In genomic region chr2:32325342-32325741, GRCm38 (mm10) we compare ENCODE assay signal across 12 mouse cellular contexts. TPM values are rescaled to one million over a fixed set of nuclear protein-coding genes. Genes with fewer than 3 reads are reported as not detected.
DNase-seq lines count a peak whose midpoint lies in the region; ATAC-seq lines count a peak whose summit lies in the region.
"Had no signal": no experiment of that assay in that cellular context is flagged by ENCODE, and none has a peak within 500 bp of the region (broad histone marks: within the 10 kb centered on the region; RNA-seq: fewer than 3 reads in every experiment).

No protein-coding gene starts in this region.

- H3K4me1 ChIP-seq in kidney, embryonic 15.5 days = peaks cover 14% of the 10 kb centered on the region
- no peaks in the 10 kb centered on the region for H3K4me1 ChIP-seq in brown adipose tissue, adult 24 weeks (ENCODE audit: control insufficient read depth, insufficient read depth, insufficient read length, low read length)
- peaks cover 15% of the 10 kb centered on the region for H3K4me1 ChIP-seq in lung, embryonic 16.5 days (replicated peaks; ENCODE audit: control insufficient read depth, insufficient read depth, low read length)
- peaks cover 13% of the 10 kb centered on the region for H3K4me1 ChIP-seq in forebrain, embryonic 16.5 days (replicated peaks; ENCODE audit: control insufficient read depth, insufficient read depth, low read length)

- no peaks in the 10 kb centered on the region for H3K36me3 ChIP-seq in kidney, embryonic 15.5 days
- no peaks in the 10 kb centered on the region for H3K36me3 ChIP-seq in lung, embryonic 16.5 days (ENCODE audit: control insufficient read depth, insufficient read depth, low read length)
- H3K36me3 ChIP-seq in forebrain, embryonic 16.5 days (ENCODE audit: control insufficient read depth, insufficient read depth) = no peaks in the 10 kb centered on the region
- H3K36me3 ChIP-seq: forebrain, embryonic 15.5 days; heart, embryonic 15.5 days; neural tube, embryonic 12.5 days had no signal

- no peak overlapping the region for H3K4me2 ChIP-seq in kidney, embryonic 15.5 days
- no peak overlapping the region for H3K4me2 ChIP-seq in lung, embryonic 16.5 days (ENCODE audit: low read depth, low read length)
- no peak overlapping the region for H3K4me2 ChIP-seq in forebrain, embryonic 16.5 days (ENCODE audit: low read length)
- H3K4me2 ChIP-seq: forebrain, embryonic 15.5 days; heart, embryonic 15.5 days; neural tube, embryonic 12.5 days had no signal

- WGBS in kidney, embryonic 15.5 days = 37% methylated on average over 7 of the region's 7 CpGs
- 29% methylated on average over 7 of the region's 7 CpGs for WGBS in lung, embryonic 16.5 days
- 71% methylated on average over 7 of the region's 7 CpGs for WGBS in forebrain, embryonic 16.5 days

- no peaks in the 10 kb centered on the region for H3K27me3 ChIP-seq in kidney, embryonic 15.5 days
- no peaks in the 10 kb centered on the region for H3K27me3 ChIP-seq in lung, embryonic 16.5 days (ENCODE audit: control insufficient read depth, insufficient read depth, low read depth, low read length)
- H3K27me3 ChIP-seq in forebrain, embryonic 16.5 days (replicated peaks; ENCODE audit: control insufficient read depth, insufficient read depth, low read length) = no peaks in the 10 kb centered on the region
- H3K27me3 ChIP-seq: forebrain, embryonic 15.5 days; heart, embryonic 15.5 days; neural tube, embryonic 12.5 days had no signal

- DNase-seq in kidney, postnatal 25 days = no peak
- peak; percentile 62 for DNase-seq in Muller cell, postnatal 12 days (ENCODE audit: inconsistent ontology term)
- no peak for DNase-seq in cerebellum, postnatal 4 days (ENCODE audit: low spot score in 2 of 2)
- DNase-seq: liver had no signal

- no peak overlapping the region for H3K4me3 ChIP-seq in kidney, embryonic 15.5 days (replicated peaks)
- H3K4me3 ChIP-seq in brown adipose tissue, adult 24 weeks (ENCODE audit: insufficient read depth, low read depth, low read length) = no peak overlapping the region
- no peak overlapping the region for H3K4me3 ChIP-seq in lung, embryonic 16.5 days (ENCODE audit: low read length)
- no peak overlapping the region for H3K4me3 ChIP-seq in forebrain, embryonic 16.5 days (replicated peaks; ENCODE audit: low read length)
- H3K4me3 ChIP-seq: forebrain, embryonic 15.5 days; heart, embryonic 15.5 days; neural tube, embryonic 12.5 days had no signal

- no peaks in the 10 kb centered on the region for H3K9me3 ChIP-seq in kidney, embryonic 15.5 days (replicated peaks)
- H3K9me3 ChIP-seq in lung, embryonic 16.5 days (ENCODE audit: control insufficient read depth, low read length) = no peaks in the 10 kb centered on the region
- H3K9me3 ChIP-seq in forebrain, embryonic 16.5 days (ENCODE audit: control insufficient read depth, low read length) = no peaks in the 10 kb centered on the region
- H3K9me3 ChIP-seq: forebrain, embryonic 15.5 days; heart, embryonic 15.5 days; neural tube, embryonic 12.5 days had no signal

- peak overlapping the region; percentile 15; the same call in 1 of the 2 replicates for H3K27ac ChIP-seq in kidney, embryonic 15.5 days
- peak overlapping the region; percentile 63; the same call in 1 of the 2 replicates for H3K27ac ChIP-seq in brown adipose tissue, adult 24 weeks (replicated peaks; ENCODE audit: low read depth, low read length)
- 0 out of 2 replicates have a peak overlapping the region, but pooled peaks have one; percentile 24 for H3K27ac ChIP-seq in lung, embryonic 16.5 days (ENCODE audit: low read length)
- H3K27ac ChIP-seq in forebrain, embryonic 16.5 days (ENCODE audit: low read length) = no peak overlapping the region
- H3K27ac ChIP-seq: forebrain, embryonic 15.5 days; heart, embryonic 15.5 days; neural tube, embryonic 12.5 days had no signal

- no peak for ATAC-seq in kidney, embryonic 15.5 days (replicated peaks; ENCODE audit: low FRiP score)
- peak; percentile 29 for ATAC-seq in lung, embryonic 16.5 days (ENCODE audit: low read depth)
- ATAC-seq in forebrain, embryonic 16.5 days = no peak
- ATAC-seq: forebrain, embryonic 15.5 days; inflammation-experienced regulatory T-cells, adult 6 months had no signal

- no peak overlapping the region for H3K9ac ChIP-seq in kidney, embryonic 15.5 days
- no peak overlapping the region for H3K9ac ChIP-seq in lung, embryonic 16.5 days (ENCODE audit: low read length)
- no peak overlapping the region for H3K9ac ChIP-seq in forebrain, embryonic 16.5 days (replicated peaks; ENCODE audit: low read depth, low read length)
- H3K9ac ChIP-seq: forebrain, embryonic 15.5 days; heart, embryonic 15.5 days; neural tube, embryonic 12.5 days had no signal

RNA-seq across cellular contexts. Expression of gene Ciz1, which starts 26.8 kb away (rescaled TPM):
- 48.7 and 56.6 TPM in 2 replicates for polyA plus RNA-seq in kidney, embryonic 15.5 days (2015; fragmentation: Nextera tagmentation; extraction: Ambion mirVana)
- polyA plus RNA-seq in brown adipose tissue, adult 24 weeks (2012; ENCODE audit: insufficient read depth, insufficient read length, missing spikeins) = 18.7 and 22.4 TPM in 2 replicates
- 46.1 and 50.7 TPM in 2 replicates for polyA plus RNA-seq in lung, embryonic 16.5 days (2015; fragmentation: Nextera tagmentation; extraction: Ambion mirVana)
- 64.3 and 64.6 TPM in 2 replicates for polyA plus RNA-seq in forebrain, embryonic 16.5 days (2015; fragmentation: Nextera tagmentation; extraction: Ambion mirVana)

RNA-seq across cellular contexts. Expression of gene Dnm1, which starts 27.8 kb away (rescaled TPM):
- 6.3 and 7.9 TPM in 2 replicates for polyA plus RNA-seq in kidney, embryonic 15.5 days (2015; fragmentation: Nextera tagmentation; extraction: Ambion mirVana)
- 2.6 and 7.4 TPM in 2 replicates for polyA plus RNA-seq in brown adipose tissue, adult 24 weeks (2012; ENCODE audit: insufficient read depth, insufficient read length, missing spikeins)
- polyA plus RNA-seq in lung, embryonic 16.5 days (2015; fragmentation: Nextera tagmentation; extraction: Ambion mirVana) = 5.7 and 5.9 TPM in 2 replicates
- 26.9 and 38.4 TPM in 2 replicates for polyA plus RNA-seq in forebrain, embryonic 16.5 days (2015; fragmentation: Nextera tagmentation; extraction: Ambion mirVana)
- polyA plus RNA-seq: inflammation-experienced regulatory T-cells, adult 6 months had no signal

RNA-seq across cellular contexts. Expression of gene Swi5, which starts 37.5 kb away (rescaled TPM):
- polyA plus RNA-seq in kidney, embryonic 15.5 days (2015; fragmentation: Nextera tagmentation; extraction: Ambion mirVana) = 419 and 447 TPM in 2 replicates
- polyA plus RNA-seq in brown adipose tissue, adult 24 weeks (2012; ENCODE audit: insufficient read depth, insufficient read length, missing spikeins) = 679 and 786 TPM in 2 replicates
- 396 and 415 TPM in 2 replicates for polyA plus RNA-seq in lung, embryonic 16.5 days (2015; fragmentation: Nextera tagmentation; extraction: Ambion mirVana)
- 362 and 368 TPM in 2 replicates for polyA plus RNA-seq in forebrain, embryonic 16.5 days (2015; fragmentation: Nextera tagmentation; extraction: Ambion mirVana)

RNA-seq across cellular contexts. Expression of gene Golga2, which starts 38.2 kb away (rescaled TPM):
- polyA plus RNA-seq in kidney, embryonic 15.5 days (2015; fragmentation: Nextera tagmentation; extraction: Ambion mirVana) = 23.0 and 27.3 TPM in 2 replicates
- polyA plus RNA-seq in brown adipose tissue, adult 24 weeks (2012; ENCODE audit: insufficient read depth, insufficient read length, missing spikeins) = 51.9 and 57.6 TPM in 2 replicates
- polyA plus RNA-seq in lung, embryonic 16.5 days (2015; fragmentation: Nextera tagmentation; extraction: Ambion mirVana) = 25.8 and 27.9 TPM in 2 replicates
- polyA plus RNA-seq in forebrain, embryonic 16.5 days (2015; fragmentation: Nextera tagmentation; extraction: Ambion mirVana) = 29.4 and 29.8 TPM in 2 replicates

RNA-seq across cellular contexts. Expression of gene 1110008P14Rik, which starts 56.4 kb away (rescaled TPM):
- 47.1 and 52.1 TPM in 2 replicates for polyA plus RNA-seq in kidney, embryonic 15.5 days (2015; fragmentation: Nextera tagmentation; extraction: Ambion mirVana)
- 296 and 402 TPM in 2 replicates for polyA plus RNA-seq in brown adipose tissue, adult 24 weeks (2012; ENCODE audit: insufficient read depth, insufficient read length, missing spikeins)
- polyA plus RNA-seq in lung, embryonic 16.5 days (2015; fragmentation: Nextera tagmentation; extraction: Ambion mirVana) = 34.0 and 36.4 TPM in 2 replicates
- polyA plus RNA-seq in forebrain, embryonic 16.5 days (2015; fragmentation: Nextera tagmentation; extraction: Ambion mirVana) = 67.8 and 77.7 TPM in 2 replicates
